Mouse (Mus musculus): ENCODE measurements around the gene Srgap3.

- TF ChIP-seq CTCF (IDR thresholded peaks at IDR 0.05; ENCODE audit: low read depth), result no peak
- no peak for TF ChIP-seq EP300 (IDR thresholded peaks at IDR 0.05; ENCODE audit: low read depth)
These were observed 11.3 kb upstream of the Srgap3 start for GRCm38 (mm10) chr6:112958360-112958759.
